Mouse (Mus musculus) brain, embryonic 14.5 days (tissue): ENCODE data around the gene Dnhd1.

Source experiments
- CTCF ChIP-seq: fragments of 200-500 bp; IDR thresholded peaks from 2 replicates; pipeline ENCODE4 v1.5.1; 2012; ENCODE audit warnings: inconsistent platforms, mild to moderate bottlenecking, moderate library complexity, borderline replicate concordance; ENCODE audit not compliant: insufficient read depth, insufficient read length; ENCODE audit errors: extremely low read depth
- POLR2A ChIP-seq: fragments of 200-500 bp; IDR thresholded peaks from 2 replicates; pipeline ENCODE4 v1.6.1; 2012; ENCODE audit warnings: mild to moderate bottlenecking, inconsistent platforms, borderline replicate concordance; ENCODE audit not compliant: poor library complexity, insufficient read depth, insufficient read length, severe bottlenecking; ENCODE audit errors: extremely low read depth

DNA sequence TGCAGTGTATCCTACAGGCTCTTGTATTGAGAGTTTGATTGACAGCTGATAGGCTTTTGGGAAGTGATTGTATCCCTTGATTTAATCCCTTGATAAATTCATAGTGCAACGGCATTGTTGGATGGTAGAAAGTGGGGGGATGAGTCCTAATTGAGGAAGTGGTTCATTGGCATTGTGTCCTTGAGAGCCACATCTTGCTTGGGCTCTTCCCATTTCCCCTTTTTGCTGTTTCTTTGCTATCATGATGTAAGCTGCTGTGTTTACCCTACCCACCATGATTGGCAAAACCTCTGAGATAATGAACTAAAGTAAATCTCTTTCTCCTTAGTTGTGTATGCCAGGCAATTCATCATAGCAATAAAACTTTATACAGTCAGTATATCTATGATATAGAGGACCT, 40.2 kb downstream of the Dnhd1 start:
- no peak for TF ChIP-seq POLR2A
- TF ChIP-seq CTCF = no peak
